Mouse (Mus musculus) heart, embryonic 13.5 days (tissue): ENCODE data around the gene Zscan21. TPM values are rescaled to one million over a fixed set of nuclear protein-coding genes. Genes with fewer than 3 reads are reported as not detected.
"Not testable (repeated sequence)": the region's sequence is repeated elsewhere in the genome, so short reads cannot be mapped to it uniquely, and the experiment has no call there.

Experiments used
- ATAC-seq: fragments of 200-750 bp; cut with Nextera tagmentation; 2 replicates; pipeline ENCODE4 v1.8.0; 2017; ENCODE audit warnings: moderate TSS enrichment; ENCODE audit not compliant: insufficient number of reproducible peaks, low FRiP score, low TSS enrichment; ENCODE audit errors: extremely low read depth
- H3K27ac ChIP-seq: fragments of 300-500 bp; sonication (generic); replicated peaks from 2 replicates; pipeline ENCODE4 v1.5.1; 2015; ENCODE audit warnings: moderate library complexity, mild to moderate bottlenecking, inconsistent platforms
- H3K27me3 ChIP-seq: fragments of 300-500 bp; sonication (generic); replicated peaks from 2 replicates; pipeline ENCODE4 v1.6.1; 2015; ENCODE audit warnings: mild to moderate bottlenecking, inconsistent platforms
- H3K36me3 ChIP-seq: fragments of 300-500 bp; sonication (generic); 2 replicates; pipeline ENCODE4 v1.6.1; 2015; ENCODE audit warnings: mild to moderate bottlenecking, inconsistent platforms
- H3K4me1 ChIP-seq: fragments of 300-500 bp; sonication (generic); 2 replicates; pipeline ENCODE4 v1.6.1; 2015; ENCODE audit warnings: inconsistent platforms
- H3K4me2 ChIP-seq: fragments of 300-500 bp; sonication (generic); 2 replicates; pipeline ENCODE4 v1.6.1; 2015; ENCODE audit warnings: inconsistent platforms, mild to moderate bottlenecking, moderate library complexity
- H3K4me3 ChIP-seq: fragments of 300-500 bp; sonication (generic); 2 replicates; pipeline ENCODE4 v1.5.1; 2015; ENCODE audit warnings: moderate library complexity, mild to moderate bottlenecking, inconsistent platforms
- H3K9ac ChIP-seq: fragments of 300-500 bp; sonication (generic); 2 replicates; pipeline ENCODE4 v1.6.1; 2015; ENCODE audit warnings: inconsistent platforms, mild to moderate bottlenecking, moderate library complexity
- H3K9me3 ChIP-seq: fragments of 300-500 bp; sonication (generic); 2 replicates; pipeline ENCODE4 v1.6.1; 2016; ENCODE audit warnings: inconsistent platforms
- WGBS: fragments of 180-500 bp; shearing (Covaris S2); methylation state at CpG from one replicate; pipeline ENCODE4 v1.1.7; 2015; ENCODE audit warnings: mixed read lengths; 5-methylcytosine and 5-hydroxymethylcytosine counted together
- polyA plus RNA-seq: library from polyadenylated mRNA; unstranded; fragments of >200 nt; fragmentation: Nextera tagmentation; extraction: Ambion mirVana; gene quantifications from 2 replicates; pipeline ENCODE4 v1.2.1, GENCODE M21; 2015

The Zscan21 gene
- polyA plus RNA-seq, 1 experiment from 2014 or later, result 39.4 TPM

DNA sequence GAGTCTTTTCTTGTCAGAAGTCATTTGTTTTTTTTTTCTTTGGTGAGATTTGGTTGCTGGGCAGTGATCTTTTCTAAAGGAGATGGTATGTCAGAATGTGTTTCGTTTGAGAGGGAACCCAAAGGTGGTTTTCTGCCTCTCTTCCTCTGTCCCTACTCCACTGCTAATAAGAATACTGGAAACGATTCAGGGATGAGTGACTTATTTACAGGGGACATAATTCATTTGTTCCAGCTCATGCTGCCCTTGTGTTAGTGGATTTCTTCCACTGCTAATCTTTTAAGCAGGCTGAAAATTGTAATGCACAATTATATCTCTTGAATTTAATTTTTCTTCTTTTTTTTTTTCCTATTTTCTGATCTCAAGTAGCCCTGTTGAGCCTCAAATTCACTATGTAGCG lies 29.9 kb upstream of the Zscan21 start:
- Histone ChIP-seq H3K4me3 (no peak overlapping the region), H3K4me2 (peak overlapping the region; percentile 86), H3K36me3 (peaks cover 18% of the 10 kb centered on the region), H3K4me1 (peaks cover 19% of the 10 kb centered on the region), H3K27me3 (no peaks in the 10 kb centered on the region), H3K27ac (no peak overlapping the region), H3K9me3 (no peaks in the 10 kb centered on the region), H3K9ac (no peak overlapping the region)
- no peak for ATAC-seq
- WGBS, result 88% methylated on average over 3 of the region's 3 CpGs

DNA sequence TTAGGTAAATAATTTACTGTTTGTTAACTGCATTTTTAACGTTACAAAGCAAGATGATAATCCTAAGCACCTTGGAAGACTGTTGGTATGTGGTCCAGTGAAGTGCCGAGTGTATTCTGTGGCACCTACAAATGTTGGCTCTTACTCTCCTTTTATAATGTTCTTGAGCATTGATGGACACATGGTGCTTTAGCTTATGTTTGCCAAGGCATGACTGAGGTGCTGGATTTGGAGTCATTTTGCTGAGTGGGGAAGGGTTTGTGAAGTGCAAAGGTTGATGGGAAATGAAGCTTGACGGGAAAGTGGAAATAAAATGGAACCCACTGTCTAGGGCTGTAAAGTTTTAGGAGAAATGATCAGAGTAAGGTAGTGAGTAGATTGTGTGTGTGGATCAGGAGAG lies 28.3 kb upstream of the Zscan21 start:
- Histone ChIP-seq H3K9me3 (no peaks in the 10 kb centered on the region), H3K4me3 (no peak overlapping the region), H3K36me3 (peaks cover 28% of the 10 kb centered on the region), H3K9ac (no peak overlapping the region), H3K4me1 (peaks cover 24% of the 10 kb centered on the region), H3K27ac (no peak overlapping the region), H3K4me2 (no peak overlapping the region), H3K27me3 (no peaks in the 10 kb centered on the region)
- ATAC-seq, result no peak
- 83% methylated on average over 3 of the region's 3 CpGs for WGBS

DNA sequence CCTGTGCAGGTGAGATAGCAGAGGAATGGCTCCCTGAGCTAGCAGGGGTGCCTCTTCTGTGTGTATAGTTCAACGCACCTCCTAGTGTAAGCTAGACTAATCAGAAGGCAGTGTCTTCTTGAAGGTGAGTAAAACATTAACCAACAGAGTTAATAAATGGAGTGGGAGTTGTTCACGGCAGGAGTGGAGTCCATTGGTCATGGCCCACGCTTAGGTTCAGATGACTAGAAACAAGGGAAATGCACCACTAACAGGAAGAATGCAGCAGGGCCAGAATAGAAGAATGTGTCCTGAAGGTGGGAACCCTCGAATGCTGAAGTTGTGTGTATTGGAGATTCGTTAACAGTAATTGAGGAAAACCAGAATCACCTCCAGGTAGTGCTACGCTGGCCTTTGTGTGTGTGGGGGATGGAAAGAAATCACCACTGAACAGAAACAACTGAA lies 27.6 kb upstream of the Zscan21 start:
- Histone ChIP-seq H3K9me3 (no peaks in the 10 kb centered on the region), H3K4me3 (no peak overlapping the region), H3K36me3 (peaks cover 35% of the 10 kb centered on the region), H3K4me1 (peaks cover 24% of the 10 kb centered on the region), H3K27me3 (no peaks in the 10 kb centered on the region), H3K27ac (no peak overlapping the region), H3K4me2 (no peak overlapping the region), H3K9ac (peak overlapping the region; percentile 6; the same call in 1 of the 2 replicates)
- 85% methylated on average over 6 of the region's 6 CpGs for WGBS
- ATAC-seq, result no peak

DNA sequence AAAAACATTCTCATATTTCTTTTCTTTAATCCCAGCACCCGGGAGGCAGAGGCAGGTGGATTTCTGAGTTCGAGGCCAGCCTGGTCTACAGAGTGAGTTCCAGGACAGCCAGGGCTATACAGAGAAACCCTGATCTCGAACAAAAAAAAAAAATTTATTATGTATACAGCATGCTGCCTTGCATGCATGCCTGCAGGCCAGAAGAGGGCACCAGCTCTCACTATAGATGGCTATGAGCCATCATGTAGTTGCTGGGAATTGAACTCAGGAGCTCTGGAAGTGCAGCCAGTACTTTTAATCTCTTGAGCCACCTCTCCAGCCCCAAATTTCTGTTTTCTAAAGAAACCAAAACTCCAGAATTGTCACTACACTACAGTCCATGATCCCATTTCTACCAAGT lies 26.4 kb upstream of the Zscan21 start:
- no peak overlapping the region for H3K9ac ChIP-seq
- H3K4me2 ChIP-seq, result no peak overlapping the region
- peaks cover 21% of the 10 kb centered on the region for H3K4me1 ChIP-seq
- peaks cover 47% of the 10 kb centered on the region for H3K36me3 ChIP-seq
- H3K4me3 ChIP-seq, result no peak overlapping the region
- WGBS, result 76% methylated on average over 3 of the region's 3 CpGs
- no peak overlapping the region for H3K27ac ChIP-seq
- no peaks in the 10 kb centered on the region for H3K27me3 ChIP-seq
- ATAC-seq, result no peak
- H3K9me3 ChIP-seq, result no peaks in the 10 kb centered on the region

DNA sequence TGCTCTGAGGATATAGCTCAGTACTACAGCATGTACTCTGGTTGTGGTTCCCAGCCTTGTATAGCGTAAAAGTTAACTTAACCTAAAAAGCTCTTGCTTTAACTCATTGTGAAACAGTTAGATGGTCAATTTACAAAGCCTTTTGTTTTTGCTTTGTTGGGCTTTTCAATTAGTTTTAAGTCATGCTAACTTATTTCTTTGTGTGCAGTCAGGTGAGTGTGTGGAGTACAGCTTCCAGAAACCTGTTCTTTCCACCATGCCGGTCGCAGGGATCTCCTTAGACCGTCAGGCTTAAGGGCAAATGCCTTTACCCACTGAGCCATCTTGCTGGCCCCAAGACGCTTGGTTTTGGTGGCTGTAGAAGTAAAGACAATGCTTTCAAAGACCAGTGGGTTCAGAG lies 26.0 kb upstream of the Zscan21 start:
- no peak overlapping the region for H3K27ac ChIP-seq
- WGBS, result 98% methylated on average over 5 of the region's 5 CpGs
- peaks cover 21% of the 10 kb centered on the region for H3K4me1 ChIP-seq
- H3K27me3 ChIP-seq, result no peaks in the 10 kb centered on the region
- H3K36me3 ChIP-seq, result peaks cover 52% of the 10 kb centered on the region
- no peaks in the 10 kb centered on the region for H3K9me3 ChIP-seq
- no peak overlapping the region for H3K4me2 ChIP-seq
- no peak for ATAC-seq
- no peak overlapping the region for H3K4me3 ChIP-seq
- no peak overlapping the region for H3K9ac ChIP-seq

DNA sequence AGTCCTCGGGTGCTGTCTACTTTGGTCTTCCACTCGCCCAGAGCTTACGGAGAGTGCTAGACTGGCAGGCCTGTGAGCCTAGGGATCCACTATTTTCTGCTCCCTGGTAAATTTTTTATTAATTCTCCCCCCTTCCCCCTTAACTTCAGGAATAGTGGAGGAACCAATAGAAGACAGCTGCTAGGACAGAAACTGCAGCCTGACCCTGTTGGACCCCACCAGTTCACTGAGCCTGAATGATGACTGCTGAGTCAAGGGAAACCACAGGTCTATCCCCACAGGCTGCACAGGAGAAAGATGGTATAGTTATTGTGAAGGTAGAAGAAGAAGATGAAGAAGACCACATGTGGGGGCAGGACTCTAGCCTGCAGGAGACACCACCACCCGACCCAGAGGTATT lies 23.9 kb upstream of the Zscan21 start:
- no peaks in the 10 kb centered on the region for H3K27me3 ChIP-seq
- H3K4me3 ChIP-seq, result no peak overlapping the region
- no peak overlapping the region; the same call in 1 of the 2 replicates for H3K9ac ChIP-seq
- WGBS, result 83% methylated on average over 4 of the region's 4 CpGs
- H3K4me2 ChIP-seq, result no peak overlapping the region
- H3K27ac ChIP-seq, result no peak overlapping the region
- H3K36me3 ChIP-seq, result peaks cover 64% of the 10 kb centered on the region
- no peaks in the 10 kb centered on the region for H3K9me3 ChIP-seq
- H3K4me1 ChIP-seq, result peaks cover 6% of the 10 kb centered on the region; the same call in 1 of the 2 replicates
- ATAC-seq, result no peak

DNA sequence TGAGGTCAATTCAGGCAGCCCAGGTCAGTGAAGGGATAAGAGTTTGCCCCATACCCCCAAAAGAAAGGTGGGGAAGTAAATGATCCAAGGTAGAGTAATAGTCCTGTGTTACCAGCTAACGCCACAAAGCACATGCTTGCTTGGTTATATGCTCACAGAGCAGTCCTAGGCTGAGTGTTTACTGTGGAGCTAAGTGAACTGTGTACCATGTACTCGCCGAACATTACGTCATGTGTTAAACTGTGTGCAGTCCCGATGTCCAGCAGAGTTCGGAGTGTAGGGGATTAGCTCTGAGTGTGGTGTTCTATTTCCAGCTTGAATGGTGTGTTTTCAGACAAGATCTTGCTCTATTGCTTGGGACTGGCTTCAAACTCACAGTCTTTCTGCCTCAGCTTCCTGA lies 22.2 kb upstream of the Zscan21 start:
- 88% methylated on average over 6 of the region's 6 CpGs for WGBS
- no peak for ATAC-seq
- peaks cover 71% of the 10 kb centered on the region for H3K36me3 ChIP-seq
- no peak overlapping the region for H3K4me2 ChIP-seq
- H3K27ac ChIP-seq, result no peak overlapping the region
- no peaks in the 10 kb centered on the region for H3K9me3 ChIP-seq
- 0 out of 2 replicates have a peak, but pooled peaks cover 6% of the 10 kb centered on the region for H3K4me1 ChIP-seq
- no peak overlapping the region for H3K9ac ChIP-seq
- no peaks in the 10 kb centered on the region for H3K27me3 ChIP-seq
- no peak overlapping the region for H3K4me3 ChIP-seq

DNA sequence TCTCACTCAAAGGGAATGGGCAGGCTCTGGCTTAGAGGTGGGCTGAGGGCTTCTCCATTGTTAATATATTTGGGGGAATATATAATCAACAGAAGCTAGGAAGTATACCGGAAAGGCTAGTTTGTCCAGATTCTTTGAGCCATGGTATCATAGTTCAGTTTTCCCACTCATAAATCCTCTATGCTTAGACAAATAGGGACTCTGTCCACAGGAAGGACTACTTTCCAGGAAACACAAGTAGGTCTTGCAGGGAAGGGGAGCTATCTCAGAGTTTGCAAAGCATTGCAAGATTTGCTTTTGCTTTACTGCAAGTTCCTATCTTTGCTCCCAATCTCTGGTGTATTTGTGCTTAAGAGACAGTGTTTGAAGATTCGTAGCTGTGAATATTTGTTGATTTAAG lies 11.7 kb upstream of the Zscan21 start:
- whole genome bisulfite sequencing, result 84% methylated on average over 2 of the region's 2 CpGs
- H3K27ac ChIP-seq, result no peak overlapping the region
- H3K9ac ChIP-seq, result no peak overlapping the region
- H3K4me2 ChIP-seq, result no peak overlapping the region
- no peaks in the 10 kb centered on the region for H3K27me3 ChIP-seq
- no peaks in the 10 kb centered on the region for H3K4me1 ChIP-seq
- no peak overlapping the region for H3K4me3 ChIP-seq
- H3K9me3 ChIP-seq, result no peaks in the 10 kb centered on the region
- ATAC-seq, result no peak
- peaks cover 58% of the 10 kb centered on the region for H3K36me3 ChIP-seq

DNA sequence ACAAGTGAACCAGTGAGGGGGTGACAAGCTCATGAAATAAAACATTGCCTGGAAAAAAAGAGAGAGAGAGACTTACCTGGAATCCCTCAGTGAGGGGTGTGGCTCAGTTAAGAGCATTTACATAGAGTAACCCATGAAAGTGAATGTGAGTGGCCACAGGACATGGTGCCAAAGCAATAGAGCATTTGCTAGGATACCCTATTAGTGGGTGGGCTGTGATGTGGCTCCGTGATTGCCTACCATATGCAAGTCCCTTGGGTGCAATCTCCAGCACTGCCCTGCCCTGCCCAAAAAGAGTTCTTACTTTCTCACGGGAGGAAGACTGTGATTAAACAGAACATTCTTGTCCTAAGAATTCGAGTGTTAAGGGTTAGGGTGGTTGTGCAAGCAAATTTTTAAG lies 9.6 kb upstream of the Zscan21 start:
- no peak for ATAC-seq
- H3K9me3 ChIP-seq, result no peaks in the 10 kb centered on the region
- no peaks in the 10 kb centered on the region for H3K4me1 ChIP-seq
- no peak overlapping the region for H3K4me3 ChIP-seq
- H3K27ac ChIP-seq, result no peak overlapping the region
- H3K36me3 ChIP-seq, result peaks cover 37% of the 10 kb centered on the region
- H3K27me3 ChIP-seq, result no peaks in the 10 kb centered on the region
- no peak overlapping the region for H3K4me2 ChIP-seq
- no peak overlapping the region for H3K9ac ChIP-seq
- 69% methylated on average over 3 of the region's 3 CpGs for WGBS

DNA sequence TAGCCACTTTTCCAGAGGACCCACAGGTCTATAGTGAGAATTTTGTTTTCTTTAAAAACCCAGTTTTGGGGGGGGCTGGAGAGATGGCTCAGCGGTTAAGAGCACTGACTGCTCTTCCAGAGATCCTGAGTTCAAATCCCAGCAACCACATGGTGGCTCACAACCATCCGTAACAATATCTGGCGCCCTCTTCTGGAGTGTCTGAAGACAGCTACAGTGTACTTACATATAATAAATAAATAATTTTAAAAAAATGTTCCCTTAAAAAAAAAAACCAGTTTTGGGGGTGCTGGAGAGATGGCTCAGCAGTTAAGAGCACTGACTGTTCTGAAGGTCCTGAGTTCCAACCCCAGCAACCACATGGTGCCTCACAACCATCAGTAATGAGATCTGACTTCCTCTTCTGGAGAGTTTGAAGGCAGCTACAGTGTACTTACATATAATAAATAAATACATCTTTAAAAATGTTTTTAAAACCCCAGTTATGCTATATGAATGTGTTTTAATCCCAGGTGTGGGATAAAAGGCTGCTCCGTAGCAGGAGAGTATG lies 6.8 kb upstream of the Zscan21 start:
- H3K27ac ChIP-seq, H3K4me2 ChIP-seq, H3K36me3 ChIP-seq, H3K4me1 ChIP-seq, H3K9ac ChIP-seq, H3K4me3 ChIP-seq, H3K27me3 ChIP-seq, H3K9me3 ChIP-seq, ATAC-seq: not testable (repeated sequence)
- 57% methylated on average over 4 of the region's 4 CpGs for WGBS

DNA sequence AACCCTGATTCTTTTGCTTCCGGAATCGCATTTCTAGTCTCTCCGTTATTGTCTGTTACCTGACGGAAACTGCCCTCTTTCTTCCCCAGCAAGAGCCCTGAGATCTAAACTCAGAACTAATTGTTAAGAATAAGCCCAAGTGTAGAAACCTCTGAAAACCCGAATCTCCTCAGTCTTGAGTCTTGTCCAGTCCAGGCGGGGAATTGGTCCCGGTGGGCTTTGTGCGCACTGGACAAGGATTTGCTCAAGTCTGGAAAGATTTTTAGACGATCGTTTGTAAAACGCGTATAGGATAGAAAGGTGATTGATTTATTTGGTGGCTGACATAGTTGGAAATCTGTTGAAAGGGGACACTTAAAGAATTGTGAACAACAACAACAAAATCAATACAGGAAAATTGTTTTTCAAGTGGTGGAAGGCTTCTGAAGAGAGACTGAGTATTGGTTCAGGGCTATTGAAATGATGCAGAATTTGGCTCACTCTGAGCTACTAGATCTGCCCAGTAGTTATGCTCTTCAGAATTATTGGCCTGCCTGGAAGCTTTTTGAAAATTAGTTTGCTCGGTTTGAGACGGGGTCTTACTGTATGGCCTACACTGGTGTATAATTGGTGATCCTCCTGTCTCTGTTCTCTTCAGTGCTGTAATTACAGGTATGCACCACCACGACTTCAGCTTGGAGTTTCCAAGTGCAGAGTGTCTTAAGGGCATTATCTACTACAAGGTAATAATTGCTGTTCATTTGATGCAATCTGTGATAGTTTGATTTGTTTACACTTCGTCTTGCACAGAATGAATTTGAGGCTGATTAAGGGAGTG lies 704 bp downstream of the Zscan21 start:
- peak overlapping the region; percentile 92 for H3K9ac ChIP-seq
- peaks cover 31% of the 10 kb centered on the region for H3K36me3 ChIP-seq
- WGBS, result 7% methylated on average over 16 of the region's 16 CpGs
- ATAC-seq, result no peak
- peaks cover 21% of the 10 kb centered on the region for H3K4me1 ChIP-seq
- H3K27me3 ChIP-seq, result no peaks in the 10 kb centered on the region
- peak overlapping the region; percentile 96 for H3K27ac ChIP-seq
- no peaks in the 10 kb centered on the region for H3K9me3 ChIP-seq
- H3K4me3 ChIP-seq, result peak overlapping the region; percentile 82
- H3K4me2 ChIP-seq, result peak overlapping the region; percentile 74

DNA sequence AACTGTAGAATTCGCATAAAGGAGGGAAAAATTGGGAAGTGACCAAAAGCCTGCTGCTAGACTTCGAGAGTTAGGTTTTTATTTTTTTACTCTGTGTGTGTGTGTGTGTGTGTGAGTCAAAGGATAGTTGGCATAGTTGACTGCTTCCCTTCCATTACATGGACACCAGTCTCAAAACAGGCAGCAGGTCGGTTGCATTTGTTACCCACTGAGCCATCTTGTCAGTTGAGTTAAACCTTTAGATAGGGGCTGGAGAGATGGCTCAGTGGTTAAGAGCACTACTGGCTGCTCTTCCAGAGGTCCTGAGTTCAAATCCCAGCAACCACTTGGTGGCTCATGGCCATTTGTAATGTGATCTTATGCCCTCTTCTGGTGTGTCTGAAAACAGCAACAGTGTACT lies 1.3 kb downstream of the Zscan21 start:
- Histone ChIP-seq H3K4me1 (peaks cover 21% of the 10 kb centered on the region), H3K4me3 (peak overlapping the region; percentile 82), H3K36me3 (peaks cover 37% of the 10 kb centered on the region), H3K27ac (peak overlapping the region; percentile 96), H3K9me3 (no peaks in the 10 kb centered on the region), H3K9ac (peak overlapping the region; percentile 92), H3K4me2 (peak overlapping the region; percentile 74), H3K27me3 (no peaks in the 10 kb centered on the region)
- 69% methylated on average over 3 of the region's 3 CpGs for WGBS
- ATAC-seq, result no peak
